Mouse (Mus musculus) forebrain, embryonic 11.5 days (tissue): Measurements from ENCODE around the gene Efs. TPM values are rescaled to one million over a fixed set of nuclear protein-coding genes. Genes with fewer than 3 reads are reported as not detected.

Source experiments
- ATAC-seq: fragments of 200-750 bp; cut with Nextera tagmentation; replicated peaks from 2 replicates; pipeline ENCODE4 v1.8.0; 2017; ENCODE audit warnings: moderate TSS enrichment; ENCODE audit not compliant: low FRiP score
- DNase-seq: peaks from one replicate; pipeline ENCODE4 v3.0.0-alpha.2; 2017; ENCODE audit warnings: low spot score
- H3K27ac ChIP-seq: fragments of 300-500 bp; sonication (generic); 2 replicates; pipeline ENCODE4 v1.5.1; 2014; ENCODE audit warnings: low read depth, low read length
- H3K27me3 ChIP-seq: fragments of 300-500 bp; sonication (generic); 2 replicates; pipeline ENCODE4 v1.6.1; 2014; ENCODE audit warnings: mild to moderate bottlenecking, low read length, mixed read lengths; ENCODE audit not compliant: control insufficient read depth, insufficient read depth
- H3K36me3 ChIP-seq: fragments of 300-500 bp; sonication (generic); 2 replicates; pipeline ENCODE4 v1.6.1; 2014; ENCODE audit warnings: mild to moderate bottlenecking, low read length, moderate library complexity, mixed read lengths; ENCODE audit not compliant: control insufficient read depth, insufficient read depth
- H3K4me1 ChIP-seq: fragments of 300-500 bp; sonication (generic); replicated peaks from 2 replicates; pipeline ENCODE4 v1.6.1; 2014; ENCODE audit warnings: low read length, mixed read lengths; ENCODE audit not compliant: control insufficient read depth, insufficient read depth
- H3K4me2 ChIP-seq: fragments of 300-500 bp; sonication (generic); 2 replicates; pipeline ENCODE4 v1.6.1; 2014; ENCODE audit warnings: low read depth, mild to moderate bottlenecking, low read length, moderate library complexity, mixed read lengths; ENCODE audit not compliant: severe bottlenecking
- H3K4me3 ChIP-seq: fragments of 300-500 bp; sonication (generic); 2 replicates; pipeline ENCODE4 v1.5.1; 2014; ENCODE audit warnings: low read depth, low read length
- H3K9ac ChIP-seq: fragments of 300-500 bp; sonication (generic); 2 replicates; pipeline ENCODE4 v1.6.1; 2014; ENCODE audit warnings: low read length
- H3K9me3 ChIP-seq: fragments of 300-500 bp; sonication (generic); 2 replicates; pipeline ENCODE4 v1.6.1; 2016; ENCODE audit warnings: low read length, mixed read lengths; ENCODE audit not compliant: control insufficient read depth
- WGBS: fragments of 180-500 bp; shearing (Covaris S2); extraction: QIAGEN DNeasy Blood & Tissue Kit; methylation state at CpG from one replicate; pipeline ENCODE4 v1.1.7; 2014; 5-methylcytosine and 5-hydroxymethylcytosine counted together
- polyA plus RNA-seq: library from polyadenylated mRNA; unstranded; fragments of >200 nt; fragmentation: Nextera tagmentation; extraction: Ambion mirVana; gene quantifications from 2 replicates; pipeline ENCODE4 v1.2.1, GENCODE M21; 2014

Gene Efs
- polyA plus RNA-seq, 1 experiment from 2014 or later: 39.4 TPM

DNA sequence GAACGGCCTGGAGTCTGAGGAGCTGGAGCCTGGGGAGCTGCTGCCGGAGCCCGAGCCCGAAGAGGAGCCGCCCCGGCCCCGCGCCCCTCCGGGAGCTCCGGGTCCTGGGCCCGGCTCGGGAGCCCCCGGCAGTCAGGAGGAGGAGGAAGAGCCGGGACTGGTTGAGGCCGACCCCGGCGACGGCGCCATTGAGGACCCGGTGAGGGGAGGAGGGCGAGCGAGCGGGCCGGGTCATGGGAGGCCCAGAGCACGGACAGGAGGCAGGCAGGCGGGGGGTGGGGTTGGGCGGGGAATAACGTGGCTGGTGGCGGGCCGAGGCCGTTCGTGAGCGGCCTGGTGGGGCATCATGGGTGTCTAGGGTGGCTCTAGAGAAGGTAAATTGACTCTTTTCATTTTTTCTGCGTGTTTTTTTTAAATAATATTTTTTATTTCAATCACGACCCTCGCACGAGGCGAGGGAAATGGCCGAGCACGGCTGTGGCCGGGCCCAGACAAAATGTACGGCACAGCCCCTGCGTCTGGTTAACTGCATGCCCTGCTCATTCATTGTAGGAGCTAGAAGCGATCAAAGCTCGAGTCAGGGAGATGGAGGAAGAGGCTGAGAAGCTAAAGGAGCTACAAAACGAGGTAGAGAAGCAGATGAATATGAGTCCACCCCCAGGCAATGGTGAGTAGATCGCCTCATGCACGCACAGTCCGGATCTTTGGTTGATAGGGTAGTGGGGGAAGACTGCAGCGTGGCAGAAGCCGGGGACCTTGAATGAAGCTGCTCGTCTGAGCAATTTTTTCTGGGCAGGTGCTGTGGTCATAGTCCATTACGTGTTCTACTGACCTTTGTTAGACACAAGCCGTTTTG, 31.4 kb downstream of the Efs start:
- DNase-seq (peak; percentile 86), ATAC-seq (peak; percentile 67)
- Histone ChIP-seq H3K27me3 (no peaks in the 10 kb centered on the region), H3K4me2 (peak overlapping the region; percentile 79), H3K36me3 (peaks cover 8% of the 10 kb centered on the region), H3K9ac (peak overlapping the region; percentile 99), H3K27ac (peak overlapping the region; percentile 92), H3K9me3 (no peaks in the 10 kb centered on the region), H3K4me1 (peaks cover 7% of the 10 kb centered on the region), H3K4me3 (peak overlapping the region; percentile 99)
- WGBS: under 1% methylated on average over 54 of the region's 54 CpGs

DNA sequence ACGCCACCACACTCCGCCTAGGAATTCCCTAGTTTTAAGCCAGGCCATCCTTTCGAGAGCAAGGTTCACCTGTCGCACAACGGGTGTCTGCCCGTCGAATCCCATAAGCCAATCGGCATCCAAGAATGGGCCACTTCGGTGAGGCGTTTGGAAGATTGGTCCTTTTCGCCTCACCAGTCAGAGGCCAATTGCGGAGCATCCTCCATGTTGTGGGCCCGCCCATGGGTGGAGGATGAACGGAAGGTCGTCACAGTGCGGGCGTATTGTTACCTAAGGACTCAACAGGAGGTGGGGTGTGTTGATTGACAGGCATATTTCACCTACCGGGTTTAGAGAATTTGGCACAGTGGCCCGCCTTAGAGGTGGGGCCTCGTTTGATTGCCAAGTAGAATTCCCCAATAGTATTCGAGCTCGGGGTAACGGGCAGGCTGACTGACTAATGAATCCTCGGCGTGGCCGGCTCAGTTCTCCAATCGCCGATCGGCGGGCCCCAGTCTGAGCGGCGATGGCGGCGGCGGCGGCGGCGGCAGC, 32.2 kb downstream of the Efs start:
- H3K4me1 ChIP-seq: peaks cover 7% of the 10 kb centered on the region
- H3K36me3 ChIP-seq: peaks cover 8% of the 10 kb centered on the region
- under 1% methylated on average over 38 of the region's 38 CpGs for WGBS
- H3K27ac ChIP-seq: peak overlapping the region; percentile 92
- H3K9ac ChIP-seq: peak overlapping the region; percentile 99
- DNase-seq (peak; percentile 97), ATAC-seq (peak; percentile 98)
- H3K27me3 ChIP-seq: no peaks in the 10 kb centered on the region
- no peaks in the 10 kb centered on the region for H3K9me3 ChIP-seq
- peak overlapping the region; percentile 53 for H3K4me2 ChIP-seq
- H3K4me3 ChIP-seq: peak overlapping the region; percentile 99

DNA sequence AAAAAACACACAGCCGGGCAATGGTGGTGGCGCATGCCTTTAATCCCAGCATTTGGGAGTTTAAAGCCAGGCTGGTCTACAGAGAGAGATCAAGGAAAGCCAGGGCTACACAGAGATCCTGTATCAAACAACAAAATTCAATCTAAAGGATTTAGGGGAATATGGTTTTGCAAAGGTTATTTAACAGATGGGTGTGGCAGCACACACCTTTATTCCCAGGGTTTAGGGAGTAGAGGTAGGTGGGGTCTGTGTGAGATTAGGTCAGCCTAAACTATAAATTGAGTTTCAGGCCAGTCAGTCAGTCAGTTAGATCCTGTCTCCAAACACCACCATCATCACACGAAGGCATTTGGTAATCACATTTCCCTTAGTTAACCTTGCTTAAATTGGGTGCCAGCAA, 33.7 kb downstream of the Efs start, which contains the start of gene Pabpn1:
Pabpn1 (plus strand) TSS at position 301 of the 400 bp plus-strand sequence.
- Histone ChIP-seq H3K27ac (peak within 1 kb of the TSS; percentile 69; the same call in 1 of the 2 replicates), H3K4me3 (peak within 1 kb of the TSS; percentile 99), H3K9me3 (no peaks in the 10 kb centered on the region), H3K4me1 (peaks cover 7% of the 10 kb centered on the region), H3K4me2 (peak within 1 kb of the TSS; percentile 53), H3K9ac (peak within 1 kb of the TSS; percentile 52), H3K36me3 (peaks cover 7% of the 10 kb centered on the region), H3K27me3 (no peaks in the 10 kb centered on the region)
- no peak for ATAC-seq
- no peak for DNase-seq
- 93% methylated on average over 3 of the region's 3 CpGs for WGBS

DNA sequence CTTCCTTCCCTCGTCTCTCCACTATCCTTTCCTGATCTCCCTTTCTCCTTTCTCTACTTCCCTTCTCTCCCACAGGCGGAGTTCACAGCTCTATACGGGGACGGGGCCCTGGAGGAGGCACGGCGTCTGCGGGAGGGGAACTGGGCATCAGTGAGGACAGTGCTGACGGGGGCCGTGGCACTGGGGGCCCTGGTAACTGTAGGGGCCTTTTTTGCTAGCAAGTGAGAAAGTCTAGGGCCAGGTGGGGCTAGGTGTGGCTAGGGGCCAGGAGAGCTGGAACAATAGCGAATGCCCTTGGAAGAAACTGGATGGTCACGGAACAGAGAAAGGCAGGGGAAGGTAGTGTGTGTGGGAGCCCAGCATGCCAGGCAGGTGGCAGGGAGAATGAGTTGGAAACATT, 40.6 kb downstream of the Efs start:
- H3K36me3 ChIP-seq: no peaks in the 10 kb centered on the region
- no peak overlapping the region for H3K27ac ChIP-seq
- WGBS: 93% methylated on average over 11 of the region's 11 CpGs
- peaks cover 11% of the 10 kb centered on the region; the same call in 1 of the 2 replicates for H3K4me1 ChIP-seq
- no peak overlapping the region for H3K4me2 ChIP-seq
- H3K9me3 ChIP-seq: no peaks in the 10 kb centered on the region
- ATAC-seq (no peak), DNase-seq (no peak)
- no peak overlapping the region for H3K9ac ChIP-seq
- H3K27me3 ChIP-seq: no peaks in the 10 kb centered on the region
- no peak overlapping the region for H3K4me3 ChIP-seq

DNA sequence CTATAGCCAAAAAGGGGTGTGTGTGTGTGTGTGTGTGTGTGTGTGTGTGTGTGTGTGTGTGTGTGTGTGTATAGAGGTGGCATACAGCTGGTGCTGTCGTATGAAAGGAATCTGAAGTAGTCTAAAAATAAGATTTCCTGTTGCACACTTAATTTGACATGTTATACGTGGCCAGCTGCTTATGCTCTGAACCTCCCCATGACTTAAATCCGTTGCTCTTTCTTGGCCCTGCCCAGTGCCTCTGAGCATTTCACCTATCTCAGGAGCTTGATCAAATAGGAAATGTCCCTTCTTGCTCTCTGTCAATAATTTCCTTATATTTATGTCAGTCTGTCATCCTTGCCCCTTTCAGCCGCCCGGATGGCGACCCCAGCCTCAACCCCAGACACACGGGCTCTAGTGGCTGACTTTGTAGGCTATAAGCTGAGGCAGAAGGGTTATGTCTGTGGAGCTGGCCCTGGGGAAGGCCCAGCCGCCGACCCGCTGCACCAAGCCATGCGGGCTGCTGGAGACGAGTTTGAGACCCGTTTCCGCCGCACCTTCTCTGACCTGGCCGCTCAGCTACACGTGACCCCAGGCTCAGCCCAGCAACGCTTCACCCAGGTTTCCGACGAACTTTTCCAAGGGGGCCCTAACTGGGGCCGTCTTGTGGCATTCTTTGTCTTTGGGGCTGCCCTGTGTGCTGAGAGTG, 41.8 kb downstream of the Efs start:
- Histone ChIP-seq H3K9ac (peak overlapping the region; percentile 82), H3K4me3 (peak overlapping the region; percentile 60), H3K27me3 (no peaks in the 10 kb centered on the region), H3K36me3 (no peaks in the 10 kb centered on the region), H3K27ac (peak overlapping the region; percentile 72), H3K9me3 (no peaks in the 10 kb centered on the region), H3K4me1 (peaks cover 11% of the 10 kb centered on the region; the same call in 1 of the 2 replicates), H3K4me2 (peak overlapping the region; percentile 80)
- 34% methylated on average over 21 of the region's 21 CpGs for WGBS
- ATAC-seq (no peak), DNase-seq (no peak)

DNA sequence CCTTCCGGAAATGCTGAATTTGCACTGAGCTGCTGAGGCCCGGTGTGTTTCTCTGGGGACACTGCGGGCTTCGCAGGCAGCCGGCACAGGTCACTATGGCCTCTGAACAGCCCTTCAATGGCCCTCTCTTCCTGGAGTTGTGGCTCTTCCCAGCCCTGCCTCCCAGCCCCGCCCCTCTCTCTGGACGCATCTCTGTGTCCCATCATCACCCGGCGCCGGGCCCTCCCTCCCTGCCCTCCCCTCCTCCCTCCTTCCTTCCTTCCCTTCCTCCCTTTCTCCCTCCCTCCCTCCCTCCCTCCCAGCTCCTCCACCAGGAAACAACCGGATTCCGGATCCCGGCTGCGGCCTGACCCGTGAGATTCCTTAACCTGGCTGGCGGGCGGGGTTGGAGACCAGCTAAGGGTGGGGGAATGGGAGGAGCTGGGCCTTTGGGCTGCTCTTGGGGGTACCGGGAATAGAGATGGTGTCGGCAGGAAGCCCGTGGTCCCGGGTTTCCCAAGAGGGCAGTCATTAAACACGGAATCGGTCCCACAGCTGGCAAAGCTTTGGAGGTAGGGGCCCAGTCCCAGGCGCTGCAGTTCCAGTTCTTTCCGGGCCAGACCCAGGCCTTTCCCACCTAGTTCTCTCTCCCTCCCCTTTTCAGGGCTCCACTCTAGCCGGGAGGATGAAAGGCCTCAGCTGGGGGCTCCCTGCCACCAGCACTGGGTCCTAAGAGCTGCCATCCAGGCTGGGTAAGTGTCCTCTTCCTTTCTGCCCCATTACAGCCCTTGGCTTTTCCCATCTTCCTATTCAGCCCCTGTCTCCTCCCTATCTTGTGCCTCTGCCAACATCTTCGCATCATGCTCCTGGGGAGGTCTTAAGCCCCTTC, 42.5 kb downstream of the Efs start, which contains the start of the genes Bcl2l2 and Gm20521:
Bcl2l2 (plus strand) TSS at position 224 of the 868 bp plus-strand sequence.
Gm20521 (plus strand) TSS at position 288 of the 868 bp plus-strand sequence.
- Histone ChIP-seq H3K4me2 (peak within 1 kb of the TSS; percentile 80), H3K4me3 (peak within 1 kb of the TSS; percentile 60), H3K27me3 (no peaks in the 10 kb centered on the region), H3K9ac (peak within 1 kb of the TSS; percentile 82), H3K4me1 (peaks cover 11% of the 10 kb centered on the region; the same call in 1 of the 2 replicates), H3K27ac (peak within 1 kb of the TSS; percentile 72), H3K36me3 (no peaks in the 10 kb centered on the region), H3K9me3 (no peaks in the 10 kb centered on the region)
- ATAC-seq (peak; percentile 88), DNase-seq (peak; percentile 93)
- WGBS: under 1% methylated on average over 26 of the region's 27 CpGs

DNA sequence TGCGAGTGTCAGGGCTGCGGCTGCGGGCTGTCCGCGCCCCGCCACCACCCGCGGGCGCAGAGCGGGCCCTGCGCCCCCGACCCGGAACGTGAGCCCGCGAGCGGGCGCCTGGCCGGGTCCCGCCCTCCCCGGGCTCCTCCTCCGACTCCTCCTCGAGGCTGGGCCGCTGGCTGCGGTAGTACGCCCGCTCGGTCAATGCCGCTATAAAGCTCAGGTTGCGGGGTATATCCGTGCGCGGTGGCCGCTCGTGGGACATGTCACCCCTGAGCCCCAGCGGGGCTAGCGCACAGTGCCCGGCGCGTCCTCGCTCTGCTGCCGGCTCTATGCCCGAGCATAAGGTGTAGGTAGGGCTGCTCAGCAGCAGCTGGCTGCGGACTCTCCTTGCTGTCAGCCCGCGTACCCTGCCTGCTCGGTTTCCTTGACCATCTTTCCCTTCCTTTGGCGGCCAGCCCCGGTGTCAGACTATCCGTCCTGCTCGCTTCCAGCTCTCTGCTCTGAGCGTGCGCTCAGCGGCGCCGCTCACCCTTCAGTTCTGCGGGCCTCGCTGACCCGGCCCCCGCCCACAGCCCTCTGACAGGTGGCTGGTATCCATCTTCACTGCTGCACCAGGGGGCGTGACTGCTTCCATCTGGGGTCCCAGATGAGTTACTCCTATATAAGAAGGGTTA, 48.7 kb downstream of the Efs start, which contains the start of gene Ppp1r3e:
Ppp1r3e (minus strand) TSS at position 503 of the 668 bp plus-strand sequence.
- Histone ChIP-seq H3K4me2 (peak within 1 kb of the TSS; percentile 98), H3K36me3 (no peaks in the 10 kb centered on the region), H3K27me3 (peaks cover 2% of the 10 kb centered on the region; the same call in 1 of the 2 replicates), H3K27ac (peak within 1 kb of the TSS; percentile 50; the same call in 1 of the 2 replicates), H3K9me3 (no peaks in the 10 kb centered on the region), H3K4me1 (peaks cover 5% of the 10 kb centered on the region), H3K4me3 (peak within 1 kb of the TSS; percentile 69), H3K9ac (peak within 1 kb of the TSS; percentile 88)
- ATAC-seq (peak; percentile 80), DNase-seq (peak; percentile 82)
- WGBS: under 1% methylated on average over 61 of the region's 61 CpGs
